Mouse (Mus musculus) T-helper 1 cell (primary cell): Measurements from ENCODE around the gene Mtor.

Experiments
- in situ Hi-C: fragments of 300-600 bp; cut with MboI, MseI; formaldehyde crosslinking; loops from one replicate; pipeline ENCODE4 v1.15.1; 2025; ENCODE audit warnings: high pct_unique_total_duplicates

The Mtor gene

DNA sequence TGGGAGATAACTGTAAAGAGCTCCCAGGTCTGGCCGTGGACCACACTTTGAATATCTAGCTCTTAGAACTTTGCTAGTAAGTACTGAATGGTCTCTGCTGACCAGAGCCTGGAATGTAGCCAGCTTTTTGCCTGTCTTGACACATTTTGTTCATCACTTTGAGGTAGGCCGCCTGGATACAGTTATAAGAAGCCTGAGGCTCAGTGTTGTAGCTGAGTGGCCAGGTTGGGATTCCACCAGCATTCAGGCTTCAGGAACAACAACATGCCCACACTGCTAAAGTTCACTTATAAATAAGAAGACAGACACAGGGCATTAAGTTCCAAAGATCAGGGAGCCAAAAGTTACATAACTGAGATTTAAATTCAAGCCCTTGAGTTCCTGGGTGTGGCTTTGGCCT, 39.4 kb downstream of the Mtor start:
- in situ Hi-C loops = no loop called here

DNA sequence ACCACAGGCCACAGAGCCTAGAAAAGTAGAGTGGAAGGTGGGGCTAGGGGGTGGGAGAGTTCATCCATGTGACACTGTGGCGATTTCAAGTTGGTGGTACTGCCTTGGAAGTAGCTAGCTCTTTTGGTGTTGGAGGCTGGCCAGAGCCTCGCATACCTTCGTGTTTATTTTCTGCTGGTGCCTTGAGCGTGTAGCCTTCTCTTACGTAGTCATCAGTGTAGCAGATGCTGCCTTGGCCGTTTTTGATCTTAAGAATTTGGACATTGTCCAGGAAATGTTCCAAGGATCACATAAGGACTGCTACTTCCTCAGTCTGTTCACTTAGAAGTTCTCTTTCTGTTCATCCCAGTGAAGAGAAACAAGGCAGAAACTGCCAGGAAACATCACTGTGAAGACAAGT, 42.1 kb downstream of the Mtor start:
- in situ Hi-C loops = loop anchor here (5.0 kb wide), 1 partner anchor 717 kb away; no protein-coding TSS in a partner anchor

DNA sequence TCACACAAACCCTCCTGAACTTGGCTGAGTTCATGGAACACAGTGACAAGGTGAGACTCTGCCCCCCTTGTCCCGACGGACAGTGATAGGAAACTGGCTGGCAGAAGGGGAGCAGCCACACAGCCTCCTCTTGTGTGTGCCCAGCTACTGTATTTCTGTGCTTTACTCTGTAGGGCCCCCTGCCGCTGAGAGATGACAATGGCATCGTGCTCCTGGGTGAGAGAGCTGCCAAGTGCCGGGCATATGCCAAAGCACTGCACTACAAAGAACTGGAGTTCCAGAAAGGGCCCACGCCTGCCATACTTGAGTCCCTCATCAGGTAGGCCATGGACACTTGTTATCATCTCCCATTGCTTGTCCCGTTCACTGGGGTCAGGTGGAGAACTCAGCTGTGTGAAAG, 43.0 kb downstream of the Mtor start:
- in situ Hi-C loops = loop anchor here (5.0 kb wide), 1 partner anchor 716 kb away; no protein-coding TSS in a partner anchor

DNA sequence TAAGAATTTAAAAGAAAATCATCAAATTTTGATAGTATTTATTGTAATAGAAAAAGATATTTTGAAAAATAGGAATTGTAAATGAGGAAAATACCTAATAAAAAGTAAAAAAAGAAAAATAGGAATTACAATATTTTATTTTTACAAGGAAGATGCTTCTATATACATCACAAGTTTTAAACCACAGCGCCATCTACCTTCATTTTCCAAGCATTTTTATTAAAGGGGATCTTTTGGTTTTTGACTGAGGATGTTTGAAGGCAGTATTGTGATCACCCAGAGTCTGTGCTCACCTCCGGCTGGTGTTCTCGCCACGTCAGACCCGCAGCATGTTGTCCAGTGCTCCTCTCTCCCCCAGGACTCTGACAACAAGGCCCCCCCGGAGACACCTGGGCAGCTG, 46.7 kb downstream of the Mtor start:
- in situ Hi-C loops = no loop called here

DNA sequence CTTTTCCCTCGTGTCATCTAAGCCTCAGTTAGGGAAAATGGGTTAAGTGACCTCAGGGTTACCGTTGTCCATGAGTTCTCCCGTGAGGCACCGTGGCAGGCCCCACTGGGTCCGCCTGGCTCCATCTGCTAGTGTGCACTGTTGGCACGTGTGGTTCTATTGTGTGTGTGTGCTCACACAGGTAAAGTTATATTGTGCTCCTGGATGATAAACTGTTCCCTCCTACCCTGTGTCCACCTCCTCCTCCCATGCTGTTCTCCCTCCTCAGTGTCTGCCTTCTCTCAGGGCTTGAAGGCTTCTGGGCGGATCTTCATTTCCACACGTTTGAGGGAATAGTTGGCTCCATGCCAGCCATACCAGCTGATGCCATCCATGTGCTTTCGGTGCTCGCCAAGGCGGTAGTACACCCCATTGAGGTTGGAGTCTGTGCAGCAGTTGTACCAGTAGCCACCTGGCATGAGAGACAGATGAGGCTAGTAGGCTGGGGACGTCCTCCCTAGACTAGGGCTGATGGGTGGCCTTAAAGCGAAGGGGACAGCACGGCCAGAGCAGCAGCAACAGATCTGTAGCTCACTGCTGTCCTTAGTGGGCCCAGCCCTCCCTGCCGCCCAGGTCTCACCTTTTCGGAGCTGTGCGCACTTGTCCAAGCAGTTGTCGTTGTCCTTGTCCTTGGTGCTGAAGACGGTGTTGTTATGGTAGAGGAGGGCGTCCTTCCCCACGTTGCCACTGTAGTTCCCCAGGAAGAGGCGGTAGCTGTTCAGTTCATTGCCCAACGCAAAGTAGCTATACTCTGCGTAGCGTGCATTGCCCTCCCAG, 47.7 kb downstream of the Mtor start:
- in situ Hi-C loops = no loop called here

DNA sequence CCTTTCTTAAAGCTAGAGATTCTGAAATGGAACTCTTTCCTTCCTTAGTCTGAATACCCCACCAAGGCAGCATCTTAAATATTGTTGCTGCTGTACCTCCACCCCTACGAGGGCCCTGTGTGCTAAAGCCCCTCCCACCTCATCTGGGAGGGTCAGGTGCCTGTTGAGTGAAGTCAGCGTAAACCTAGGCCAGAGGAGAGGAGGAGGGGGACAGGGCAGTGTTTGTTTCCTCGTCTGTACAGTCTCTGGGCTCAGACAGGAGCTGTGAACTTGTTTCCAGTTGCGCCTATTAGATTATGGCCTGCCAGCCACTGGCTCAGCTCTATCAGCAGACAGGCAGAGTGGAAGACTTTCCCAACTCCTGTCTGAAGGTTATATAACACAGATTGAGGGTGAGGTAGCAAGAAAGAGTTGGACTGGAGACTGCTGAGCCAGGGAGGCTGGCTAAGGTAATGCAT, 52.0 kb downstream of the Mtor start, which contains the start of gene Angptl7:
Gene Angptl7 (minus strand): TSS at position 51 of the 458 bp plus-strand sequence.
- in situ Hi-C loops = no loop called here

DNA sequence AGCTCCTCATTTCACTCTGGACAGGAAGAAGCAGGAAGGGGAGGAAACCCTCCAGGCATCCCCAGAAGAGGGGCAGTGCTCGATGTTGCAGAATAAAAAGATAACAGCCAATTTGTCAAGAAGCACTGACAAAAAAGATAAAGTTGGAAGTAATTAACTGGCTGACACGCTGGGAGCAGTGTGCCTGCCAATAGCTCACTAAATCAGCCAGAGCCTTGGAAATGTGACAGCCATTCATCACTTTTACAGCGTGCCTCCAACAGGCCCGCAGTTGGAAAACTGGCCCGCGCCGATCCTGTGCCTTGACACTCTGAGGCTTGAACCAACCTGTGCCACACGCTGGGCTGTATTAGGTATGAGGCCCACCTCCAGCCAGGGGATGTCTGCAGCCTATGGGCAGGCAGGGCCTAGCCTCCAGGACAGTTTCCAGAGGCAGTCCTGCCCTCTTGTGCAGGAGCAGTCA, 56.1 kb downstream of the Mtor start:
- in situ Hi-C loops = no loop called here

DNA sequence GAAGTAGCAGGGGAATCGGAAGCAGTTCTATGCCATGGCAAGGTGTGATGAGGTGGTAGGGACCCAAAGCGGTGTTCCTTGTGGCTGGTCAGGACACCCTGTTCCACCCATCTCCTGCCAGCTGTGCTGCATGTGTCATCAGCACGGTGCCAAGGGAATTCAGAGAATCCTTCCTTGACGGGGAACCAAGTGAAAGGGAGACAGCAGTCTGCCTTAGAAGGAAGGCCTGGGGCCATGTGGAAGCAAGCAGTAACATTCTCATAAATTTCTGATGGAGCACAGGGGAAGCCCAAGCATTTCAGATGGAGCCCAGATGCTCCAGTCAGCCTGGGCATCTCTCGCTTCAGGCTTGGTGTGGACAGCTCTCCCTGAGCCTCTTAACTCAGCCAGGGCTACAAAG, 59.2 kb downstream of the Mtor start:
- in situ Hi-C loops = no loop called here

DNA sequence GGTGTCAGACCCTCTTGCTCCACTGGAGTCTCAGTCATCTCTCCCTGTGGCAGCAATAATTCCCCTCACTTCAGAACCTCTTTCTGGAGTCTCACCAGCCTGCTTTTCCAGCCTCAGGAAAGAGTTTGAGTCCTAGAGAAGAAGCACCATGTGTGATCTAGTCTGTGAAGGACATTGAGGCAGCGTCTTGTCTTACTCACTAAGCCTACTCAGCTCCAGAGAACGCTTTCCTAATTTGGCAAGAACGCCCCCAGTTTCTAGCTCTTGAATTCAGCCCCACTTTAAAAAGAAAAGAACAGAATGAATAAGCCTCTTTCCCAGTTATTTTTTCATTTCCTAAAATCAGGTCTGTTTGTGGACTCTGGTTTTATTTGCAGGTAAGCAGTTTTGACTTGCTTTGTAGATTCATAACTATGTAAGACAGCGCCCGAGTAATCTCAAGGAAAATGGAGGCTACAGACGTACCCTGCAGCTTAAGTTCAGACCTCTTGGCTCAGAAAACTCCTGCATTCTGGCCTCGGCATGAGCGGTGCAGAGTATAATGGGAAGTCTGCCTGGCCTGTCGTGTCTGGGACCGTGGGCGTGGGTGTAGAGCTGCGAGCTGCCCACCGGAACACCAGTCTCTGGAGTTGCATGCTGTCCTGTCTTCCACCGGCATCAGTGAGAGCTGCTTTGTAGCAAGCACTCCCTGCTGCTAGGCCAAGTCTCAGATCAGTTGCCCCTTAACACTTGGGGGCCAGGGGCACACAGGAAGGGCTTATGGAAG, 59.9 kb downstream of the Mtor start:
- in situ Hi-C loops = no loop called here

DNA sequence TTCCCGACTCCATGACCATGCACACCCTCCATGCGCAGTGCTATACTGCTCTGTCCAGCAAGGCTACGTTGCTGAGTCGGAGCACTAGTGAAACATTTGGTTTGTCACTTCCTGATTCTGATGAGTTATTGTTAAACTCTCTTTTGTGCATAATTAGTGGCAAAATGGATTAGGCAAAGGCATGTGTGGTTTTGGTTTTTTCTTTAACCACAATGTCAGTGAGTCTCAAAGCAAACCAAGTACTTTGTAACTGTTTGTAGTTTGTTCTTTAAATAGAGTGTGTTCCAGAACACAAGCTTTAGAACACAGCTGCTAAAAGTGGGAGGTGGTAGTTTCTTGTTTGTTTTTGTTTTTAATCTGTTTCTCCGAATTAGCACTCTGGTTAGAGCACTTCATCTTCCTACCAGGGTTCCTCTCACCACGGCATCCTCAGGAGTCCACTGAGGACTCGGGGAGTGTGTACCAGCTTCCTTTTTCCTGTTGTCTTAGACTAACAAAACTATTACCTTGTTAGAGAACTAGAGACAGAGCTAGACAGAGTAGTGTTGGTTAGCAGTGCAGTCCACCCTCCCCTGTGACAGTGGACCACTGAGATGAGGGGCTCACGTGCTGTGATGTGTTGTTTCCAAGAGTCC, 61.2 kb downstream of the Mtor start:
- in situ Hi-C loops = loop anchor here (10.0 kb wide), 1 partner anchor 1685 kb away; no protein-coding TSS in a partner anchor

DNA sequence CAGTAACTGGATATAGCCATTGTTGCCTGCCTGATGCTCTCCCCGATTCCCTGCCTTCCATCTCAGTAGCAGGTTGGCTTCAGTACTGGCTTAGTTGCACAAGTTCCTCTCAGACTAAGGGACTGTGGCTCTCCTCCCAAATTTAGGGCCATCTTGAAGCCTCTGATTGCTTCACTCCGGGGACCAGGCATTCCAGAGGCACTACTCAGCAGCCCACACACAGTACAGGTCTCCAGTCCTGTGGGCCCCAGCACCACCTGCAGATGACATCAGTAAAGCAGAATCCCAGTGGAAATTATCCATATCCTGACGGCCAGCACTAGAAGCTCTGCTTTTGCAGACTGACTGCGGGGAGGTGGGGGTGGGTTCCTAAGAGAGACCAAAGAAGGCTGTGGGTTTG, 62.3 kb downstream of the Mtor start:
- in situ Hi-C loops = loop anchor here (10.0 kb wide), 1 partner anchor 1684 kb away; no protein-coding TSS in a partner anchor

DNA sequence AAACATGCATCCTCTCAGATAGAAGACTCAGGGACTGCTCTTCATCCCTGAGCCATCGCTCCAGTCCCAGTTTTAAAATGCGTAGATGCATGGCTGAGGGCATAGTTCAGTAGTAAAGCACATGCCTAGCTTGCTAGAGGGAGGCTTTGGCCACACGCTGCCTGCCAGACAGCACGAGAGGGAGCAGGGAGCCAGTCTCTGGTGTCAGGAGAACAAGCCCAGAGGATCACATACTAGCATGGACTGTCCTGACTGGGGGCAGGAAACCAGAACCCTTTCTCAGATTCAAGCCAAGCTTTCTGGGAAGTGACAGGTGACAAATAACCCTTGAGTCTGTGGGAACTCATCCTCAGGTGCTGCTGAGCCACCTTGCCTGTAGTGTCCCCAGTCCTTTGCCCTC, 62.9 kb downstream of the Mtor start:
- in situ Hi-C loops = loop anchor here (10.0 kb wide), 1 partner anchor 1683 kb away; no protein-coding TSS in a partner anchor

DNA sequence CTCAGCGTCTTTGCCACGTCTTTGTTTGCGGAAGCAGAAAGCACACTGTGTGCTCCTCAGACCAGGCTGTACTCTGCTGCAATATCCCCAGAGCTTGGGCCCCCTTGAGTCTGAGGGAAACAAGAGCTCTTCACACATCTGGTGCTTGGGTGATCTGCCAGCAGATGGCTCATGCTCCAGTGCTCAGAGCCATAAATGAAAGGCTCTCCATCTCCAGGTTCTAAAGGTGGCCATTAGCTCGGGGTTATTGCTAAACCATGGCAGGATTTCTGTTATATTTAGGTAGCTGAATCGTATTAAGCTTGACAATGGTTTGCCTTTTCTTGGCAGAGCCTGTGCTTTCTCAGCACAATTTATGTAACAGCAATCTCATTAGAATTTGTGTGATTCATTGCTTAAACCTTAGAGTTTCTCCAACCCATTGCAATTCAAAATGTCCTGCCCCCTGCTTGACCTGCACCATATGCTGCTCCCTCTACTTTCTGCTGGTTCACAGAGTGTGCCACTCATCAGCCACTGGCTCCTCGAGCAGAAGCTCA, 64.7 kb downstream of the Mtor start:
- in situ Hi-C loops = loop anchor here (10.0 kb wide), 1 partner anchor 1682 kb away; no protein-coding TSS in a partner anchor

DNA sequence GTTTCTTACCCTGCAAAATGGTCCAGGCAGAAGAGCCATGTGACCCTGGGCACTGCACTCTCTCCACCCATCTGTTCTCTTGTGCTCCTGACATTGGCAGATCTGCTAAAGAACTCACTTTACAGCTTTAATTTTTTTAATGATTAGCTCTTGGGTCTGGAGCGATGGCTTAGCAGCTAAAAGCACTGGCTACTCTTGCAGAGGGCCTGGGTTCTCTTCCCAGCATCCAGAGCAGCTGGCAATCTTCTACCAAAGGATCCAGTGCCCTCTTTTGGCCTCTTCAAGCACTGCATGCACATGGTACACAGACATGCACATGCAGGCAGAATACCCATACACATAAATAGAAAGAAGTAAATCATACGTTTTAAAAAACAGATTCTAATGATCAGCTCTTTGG, 66.9 kb downstream of the Mtor start:
- in situ Hi-C loops = loop anchor here (10.0 kb wide), 1 partner anchor 1679 kb away; no protein-coding TSS in a partner anchor

DNA sequence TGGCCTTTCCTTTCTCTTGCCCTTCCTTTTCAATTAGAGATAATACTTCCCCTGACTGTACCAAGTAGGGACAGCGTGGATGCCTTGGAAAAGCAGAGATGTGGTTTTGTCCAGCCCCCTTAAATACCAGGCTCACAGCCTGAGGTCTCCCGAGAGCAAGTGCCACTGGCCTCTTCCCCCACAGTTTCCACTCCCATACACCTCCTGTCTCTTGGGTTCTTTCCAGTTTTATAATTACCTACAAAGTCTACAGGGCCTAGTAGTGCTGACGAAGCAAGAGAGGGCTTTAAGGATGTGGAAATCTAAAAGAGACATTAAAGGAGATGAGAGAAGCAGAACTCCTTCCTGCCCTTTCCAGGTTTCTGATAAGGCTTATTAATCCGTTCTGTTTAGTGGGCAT, 69.4 kb downstream of the Mtor start:
- in situ Hi-C loops = loop anchor here (10.0 kb wide), 1 partner anchor 1677 kb away; no protein-coding TSS in a partner anchor

DNA sequence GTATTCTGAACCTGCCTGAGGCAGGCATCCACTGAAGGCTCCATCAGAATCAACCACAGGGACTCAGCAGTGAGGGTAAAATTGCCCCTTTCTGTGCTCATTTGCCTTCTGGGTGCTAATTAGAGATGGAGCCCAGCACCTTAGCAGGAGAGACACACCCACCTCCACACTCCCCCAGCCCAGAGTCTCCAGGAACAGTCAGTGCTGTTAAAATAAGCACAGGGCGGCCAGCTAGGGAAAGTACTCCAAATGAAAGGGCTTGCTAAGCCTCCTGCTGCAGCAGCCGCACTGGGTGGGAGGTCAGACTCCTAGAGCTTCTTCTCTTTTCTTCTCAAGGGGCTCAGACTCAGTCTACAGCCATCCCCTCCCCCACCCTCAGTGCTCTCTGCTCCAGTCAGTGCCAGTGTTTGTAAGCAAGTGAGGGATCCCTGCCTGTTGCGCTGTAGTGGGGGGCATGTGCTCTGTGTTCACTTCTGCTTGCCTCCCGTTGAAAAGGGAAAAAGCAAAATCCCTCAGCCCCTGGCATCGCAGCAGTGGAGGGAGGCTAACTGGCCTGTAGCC, 69.9 kb downstream of the Mtor start:
- in situ Hi-C loops = loop anchor here (10.0 kb wide), 1 partner anchor 1676 kb away; no protein-coding TSS in a partner anchor

DNA sequence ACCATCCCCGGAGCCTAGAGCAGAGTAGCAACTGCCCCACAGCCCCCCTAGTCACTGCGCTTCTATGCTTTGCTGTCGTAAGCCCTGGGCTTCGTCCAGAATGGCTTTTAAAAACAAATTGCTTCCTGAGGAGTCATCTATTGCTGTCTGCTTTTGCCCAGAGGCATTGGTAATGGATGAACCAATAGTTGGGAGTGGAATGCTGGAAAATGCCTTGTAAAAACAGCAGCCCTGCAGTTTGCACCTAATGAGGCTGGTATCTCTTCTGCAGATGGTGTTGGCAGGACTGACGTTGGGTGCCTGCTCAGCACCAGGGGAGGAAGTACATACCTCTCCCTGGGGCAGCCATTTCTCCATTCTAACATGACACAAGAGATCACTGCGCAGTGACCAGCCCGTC, 75.1 kb downstream of the Mtor start:
- in situ Hi-C loops = no loop called here

DNA sequence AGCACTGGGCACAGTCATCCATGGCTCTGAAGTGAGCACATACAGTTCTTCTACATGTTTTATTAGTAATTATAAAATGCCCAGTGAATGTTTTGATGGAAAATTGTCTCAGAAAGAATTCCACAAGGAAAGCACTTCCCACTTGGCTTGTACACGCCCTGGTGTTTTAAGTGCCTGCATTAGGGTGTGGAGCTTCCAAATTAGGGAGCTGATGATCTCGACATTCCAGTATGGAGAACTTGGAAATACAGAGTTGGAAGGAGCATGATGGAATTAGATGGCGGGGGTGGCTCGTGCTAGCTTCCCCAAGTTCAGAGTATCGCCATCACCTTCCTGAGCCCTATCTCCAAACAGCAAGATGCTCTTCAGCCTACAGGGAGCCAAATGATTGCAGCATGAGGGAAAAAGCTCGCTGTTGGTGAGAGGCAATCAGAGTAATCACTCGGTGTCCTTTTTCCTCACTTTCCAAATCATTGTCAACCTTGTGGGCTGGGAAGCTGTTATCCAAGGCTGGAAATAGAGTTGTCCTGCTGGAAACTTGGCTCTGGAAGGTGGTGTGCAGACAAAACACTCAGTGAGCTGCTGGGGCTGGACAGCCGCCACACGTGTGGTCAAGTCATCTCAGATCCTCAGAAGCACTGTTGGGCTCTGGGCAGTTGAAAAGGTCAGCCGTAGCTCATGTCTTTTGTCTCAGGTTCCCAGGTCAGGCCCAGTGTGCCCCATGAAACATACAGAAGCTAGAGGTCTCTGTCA, 78.9 kb downstream of the Mtor start:
- in situ Hi-C loops = no loop called here

DNA sequence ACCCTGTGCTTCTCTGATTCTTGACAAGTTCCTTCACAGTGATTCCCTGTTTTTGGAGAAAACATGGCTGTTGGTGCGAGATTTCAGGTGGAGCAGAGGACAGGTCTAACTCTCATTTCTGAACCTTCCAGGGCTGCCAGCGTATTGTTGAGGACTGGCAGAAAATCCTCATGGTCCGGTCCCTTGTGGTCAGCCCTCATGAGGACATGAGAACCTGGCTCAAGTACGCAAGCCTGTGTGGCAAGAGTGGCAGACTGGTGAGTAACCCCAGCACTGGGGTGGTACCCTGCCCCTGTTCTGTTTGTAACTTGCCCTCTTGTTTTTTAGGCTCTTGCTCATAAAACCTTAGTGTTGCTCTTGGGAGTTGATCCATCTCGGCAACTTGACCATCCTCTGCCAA, 81.9 kb downstream of the Mtor start:
- in situ Hi-C loops = no loop called here

DNA sequence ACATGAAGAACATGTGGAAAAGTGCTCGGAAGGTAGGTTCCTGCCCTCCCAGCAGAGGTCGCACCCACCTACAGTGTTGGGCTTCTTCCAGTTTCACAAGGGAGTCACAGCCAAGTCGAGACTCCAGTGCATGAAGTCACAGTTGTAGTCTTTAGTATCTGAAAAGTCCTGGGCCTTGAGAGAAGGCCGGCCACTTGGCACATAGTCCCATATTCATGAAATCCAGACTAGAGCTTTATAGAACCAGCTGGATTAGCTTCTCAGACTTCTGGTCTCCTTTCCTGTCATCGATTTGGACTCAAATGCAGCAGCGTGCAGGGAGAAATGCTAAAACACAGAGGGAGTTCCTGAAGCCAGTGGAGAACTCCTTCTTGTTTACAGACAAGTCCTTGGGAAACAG, 82.4 kb downstream of the Mtor start:
- in situ Hi-C loops = no loop called here
